Mouse (Mus musculus) frontal cortex, postnatal 25 days (tissue): Measurements from ENCODE around the gene Slc30a5.

ENCODE experiments used
- DNase-seq, 2 experiments: peaks; one replicate each; pipeline ENCODE4 v3.0.0; 2022; ENCODE audit warnings: low spot score in 2 of 2

Slc30a5 gene

GRCm38 (mm10) chr13:100775252-100776055 lies 57.8 kb downstream of the Slc30a5 start, which contains the start of gene Cenph:
Gene Cenph, minus strand, starts transcription at chr13:100775899.
- DNase-seq: peak; percentile 40 to 61

DNA sequence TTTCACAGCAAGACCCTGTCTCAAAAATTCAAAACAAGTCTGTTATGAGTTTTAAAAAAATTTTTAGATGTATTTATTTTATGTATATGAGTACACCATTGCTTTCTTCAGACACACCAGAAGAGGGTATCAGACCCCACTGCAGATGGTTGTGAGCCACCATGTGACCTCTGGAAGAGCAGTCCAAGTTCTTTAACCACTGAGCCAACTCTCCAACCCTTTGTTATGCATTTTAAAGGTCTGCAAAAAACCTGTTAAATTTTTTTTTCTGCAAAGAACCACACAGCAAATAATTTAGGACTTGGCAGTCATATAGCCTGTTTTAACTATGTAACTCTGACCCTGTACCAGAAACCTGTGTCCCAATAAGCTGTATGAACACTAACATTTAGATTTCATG lies 58.5 kb downstream of the Slc30a5 start:
- no peak for DNase-seq

GRCm38 (mm10) chr13:100755329-100755728 lies 77.9 kb downstream of the Slc30a5 start:
- no peak for DNase-seq

DNA sequence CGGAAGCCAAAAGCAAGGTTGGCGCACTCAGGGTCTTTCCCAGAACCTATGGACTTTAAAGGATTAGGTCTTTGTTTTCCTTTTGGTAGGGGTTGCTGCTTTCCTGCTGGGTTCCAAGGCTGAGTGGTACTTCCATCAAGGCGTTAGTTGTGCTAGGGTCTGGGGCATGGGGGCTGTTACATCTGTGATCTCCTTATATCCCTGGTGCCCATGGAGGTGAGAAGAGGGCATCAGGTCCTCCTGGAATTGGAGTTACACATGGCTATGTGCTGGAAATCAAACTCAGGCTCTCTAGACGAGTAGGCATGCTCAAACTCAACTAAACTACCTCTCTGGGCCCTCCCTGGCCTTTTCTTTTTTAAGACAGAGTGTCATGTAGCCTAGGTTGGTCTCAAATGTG lies 79.0 kb downstream of the Slc30a5 start:
- no peak for DNase-seq

GRCm38 (mm10) chr13:100753011-100753410 lies 80.2 kb downstream of the Slc30a5 start:
- no peak for DNase-seq
